Mouse (Mus musculus): Measurements from ENCODE around the gene Zfp800. TPM values are rescaled to one million over a fixed set of nuclear protein-coding genes. Genes with fewer than 3 reads are reported as not detected.

The Zfp800 gene
- polyA plus RNA-seq, 2 experiments: 7.1 to 19.5 TPM

DNA sequence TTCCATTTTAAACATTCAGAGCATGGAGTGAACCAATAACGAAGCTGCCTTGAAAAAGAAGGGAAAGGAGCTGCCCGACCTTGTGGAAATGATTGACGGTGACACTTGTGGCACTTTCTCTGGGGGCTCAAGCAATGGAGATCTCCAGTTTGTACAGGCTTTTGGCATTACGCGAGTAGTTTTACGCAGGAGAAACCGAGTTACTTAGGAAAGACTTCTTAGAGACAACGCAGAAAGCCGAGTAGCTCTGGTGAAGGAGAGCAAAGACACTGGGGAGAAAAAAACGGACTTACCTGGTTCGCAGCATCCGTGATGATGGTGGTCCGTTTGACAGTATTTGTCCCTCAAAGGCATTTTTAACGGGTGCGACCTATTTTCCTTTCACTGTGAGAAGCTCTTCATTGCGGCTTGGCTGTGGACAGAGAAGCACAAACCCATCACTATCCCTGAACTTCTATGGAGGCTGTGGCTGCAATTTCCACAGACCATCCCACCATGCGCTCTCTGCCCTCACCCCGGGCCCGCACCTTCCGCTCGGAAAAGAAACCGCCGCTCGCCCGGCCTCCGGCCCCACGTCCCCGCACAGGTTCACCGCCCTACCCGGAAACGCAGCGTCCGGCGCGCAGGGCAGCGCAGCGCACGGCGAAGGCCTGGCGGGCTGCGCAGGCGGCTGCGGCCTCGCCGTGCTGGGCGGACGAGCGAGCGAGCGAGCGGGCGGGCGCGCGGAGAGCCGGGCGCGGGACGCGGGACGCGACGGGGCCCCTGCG lies 137.2 kb downstream of the Zfp800 start:
- peak overlapping the region; percentile 89 for H3K4me2 ChIP-seq (replicated peaks; ENCODE audit: low read depth, low read length, severe bottlenecking)
- H3K36me3 ChIP-seq (ENCODE audit: control insufficient read depth, insufficient read depth, low read length): peaks cover 7% of the 10 kb centered on the region; the same call in 1 of the 2 replicates
- H3K4me1 ChIP-seq (ENCODE audit: control insufficient read depth, insufficient read depth, low read length): peaks cover 8% of the 10 kb centered on the region; the same call in 1 of the 2 replicates
- peak overlapping the region; percentile 78; the same call in 1 of the 2 replicates for H3K27ac ChIP-seq (replicated peaks; ENCODE audit: low read depth, low read length)
- TF ChIP-seq POLR2A (IDR thresholded peaks at IDR 0.05; ENCODE audit: borderline replicate concordance, extremely low read depth, insufficient read depth, insufficient read length): no peak
- no peaks in the 10 kb centered on the region for H3K27me3 ChIP-seq (ENCODE audit: control insufficient read depth, insufficient read depth, low read length)
- H3K9ac ChIP-seq (ENCODE audit: low read depth, low read length, severe bottlenecking): peak overlapping the region; percentile 74
- peak overlapping the region; percentile 85 for H3K4me3 ChIP-seq (replicated peaks; ENCODE audit: low read length)
- ATAC-seq (ENCODE audit: low FRiP score, low read depth) (peak; percentile 17; the same call in 1 of the 2 replicates), DNase-seq (ENCODE audit: low spot score) (no peak)
- H3K9me3 ChIP-seq (ENCODE audit: control insufficient read depth, low read length): no peaks in the 10 kb centered on the region
- 1% methylated on average over 48 of the region's 64 CpGs for WGBS

DNA sequence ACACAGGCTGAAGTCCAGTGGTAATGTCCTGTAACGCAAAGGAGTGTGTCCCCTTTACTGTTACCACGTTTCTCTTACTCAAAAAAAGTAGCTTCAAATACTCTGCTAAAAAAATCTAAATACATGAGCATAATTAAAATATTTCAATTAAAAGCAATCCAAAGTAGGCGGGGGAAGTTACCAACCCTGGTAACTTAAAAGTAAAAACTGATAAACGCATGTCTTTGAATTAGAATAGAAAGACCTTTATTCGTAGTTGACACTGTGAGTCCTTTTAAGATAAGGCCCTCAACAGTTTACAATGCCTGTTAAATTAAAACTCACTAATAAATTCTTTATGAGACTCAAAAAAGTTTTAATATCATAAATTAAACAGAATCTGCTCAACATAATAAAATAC lies 138.1 kb downstream of the Zfp800 start:
- peaks cover 8% of the 10 kb centered on the region; the same call in 1 of the 2 replicates for H3K4me1 ChIP-seq (ENCODE audit: control insufficient read depth, insufficient read depth, low read length)
- TF ChIP-seq POLR2A (IDR thresholded peaks at IDR 0.05; ENCODE audit: borderline replicate concordance, extremely low read depth, insufficient read depth, insufficient read length): no peak
- no peak overlapping the region for H3K9ac ChIP-seq (ENCODE audit: low read depth, low read length, severe bottlenecking)
- no peaks in the 10 kb centered on the region for H3K27me3 ChIP-seq (ENCODE audit: control insufficient read depth, insufficient read depth, low read length)
- 86% methylated on average over 5 of the region's 5 CpGs for WGBS
- peaks cover 7% of the 10 kb centered on the region; the same call in 1 of the 2 replicates for H3K36me3 ChIP-seq (ENCODE audit: control insufficient read depth, insufficient read depth, low read length)
- no peaks in the 10 kb centered on the region for H3K9me3 ChIP-seq (ENCODE audit: control insufficient read depth, low read length)
- H3K27ac ChIP-seq (replicated peaks; ENCODE audit: low read depth, low read length): no peak overlapping the region
- no peak overlapping the region for H3K4me2 ChIP-seq (replicated peaks; ENCODE audit: low read depth, low read length, severe bottlenecking)
- ATAC-seq (ENCODE audit: low FRiP score, low read depth) (no peak), DNase-seq (ENCODE audit: low spot score) (no peak)
- H3K4me3 ChIP-seq (replicated peaks; ENCODE audit: low read length): no peak overlapping the region

- Histone ChIP-seq H3K9me3 (ENCODE audit: control insufficient read depth, low read length) (no peaks in the 10 kb centered on the region), H3K4me3 (replicated peaks; ENCODE audit: low read length) (no peak overlapping the region), H3K27me3 (ENCODE audit: control insufficient read depth, insufficient read depth, low read length) (no peaks in the 10 kb centered on the region), H3K36me3 (ENCODE audit: control insufficient read depth, insufficient read depth, low read length) (peaks cover 12% of the 10 kb centered on the region; the same call in 1 of the 2 replicates), H3K27ac (replicated peaks; ENCODE audit: low read depth, low read length) (no peak overlapping the region), H3K4me2 (replicated peaks; ENCODE audit: low read depth, low read length, severe bottlenecking) (no peak overlapping the region), H3K9ac (ENCODE audit: low read depth, low read length, severe bottlenecking) (no peak overlapping the region), H3K4me1 (ENCODE audit: control insufficient read depth, insufficient read depth, low read length) (peaks cover 8% of the 10 kb centered on the region; the same call in 1 of the 2 replicates)
- no peak for ATAC-seq (ENCODE audit: low FRiP score, low read depth)
- no peak for DNase-seq (ENCODE audit: low spot score)
- 70% methylated on average over 1 of the region's 1 CpGs for WGBS
- TF ChIP-seq POLR2A (IDR thresholded peaks at IDR 0.05; ENCODE audit: borderline replicate concordance, extremely low read depth, insufficient read depth, insufficient read length): no peak
These were observed 139.4 kb downstream of the Zfp800 start for GRCm38 (mm10) chr6:28258440-28258839.

DNA sequence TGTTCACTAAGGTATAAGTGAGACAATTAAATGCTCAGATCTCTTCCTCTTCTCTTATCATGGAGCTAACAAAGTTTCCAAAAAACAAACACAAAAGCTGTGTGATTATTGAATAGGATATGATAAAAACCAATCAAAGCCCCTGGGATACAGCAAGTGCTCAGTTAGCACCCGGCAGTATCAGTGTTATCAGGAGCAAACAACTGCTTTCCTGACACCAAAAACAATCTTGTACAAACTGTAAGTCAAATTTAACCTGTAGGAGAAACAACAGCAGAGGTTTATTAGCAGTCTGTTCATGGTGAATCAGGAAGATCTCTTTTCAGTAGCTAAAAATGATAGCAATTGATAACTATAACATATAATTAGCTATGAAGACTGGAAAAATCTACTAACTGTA lies 140.0 kb downstream of the Zfp800 start:
- ATAC-seq (ENCODE audit: low FRiP score, low read depth) (no peak), DNase-seq (ENCODE audit: low spot score) (no peak)
- peaks cover 8% of the 10 kb centered on the region; the same call in 1 of the 2 replicates for H3K4me1 ChIP-seq (ENCODE audit: control insufficient read depth, insufficient read depth, low read length)
- peaks cover 16% of the 10 kb centered on the region; the same call in 1 of the 2 replicates for H3K36me3 ChIP-seq (ENCODE audit: control insufficient read depth, insufficient read depth, low read length)
- H3K4me3 ChIP-seq (replicated peaks; ENCODE audit: low read length): no peak overlapping the region
- no peak overlapping the region for H3K9ac ChIP-seq (ENCODE audit: low read depth, low read length, severe bottlenecking)
- H3K9me3 ChIP-seq (ENCODE audit: control insufficient read depth, low read length): no peaks in the 10 kb centered on the region
- H3K4me2 ChIP-seq (replicated peaks; ENCODE audit: low read depth, low read length, severe bottlenecking): no peak overlapping the region
- no peak overlapping the region for H3K27ac ChIP-seq (replicated peaks; ENCODE audit: low read depth, low read length)
- no peak for TF ChIP-seq POLR2A (IDR thresholded peaks at IDR 0.05; ENCODE audit: borderline replicate concordance, extremely low read depth, insufficient read depth, insufficient read length)
- 95% methylated on average over 1 of the region's 1 CpGs for WGBS
- no peaks in the 10 kb centered on the region for H3K27me3 ChIP-seq (ENCODE audit: control insufficient read depth, insufficient read depth, low read length)

DNA sequence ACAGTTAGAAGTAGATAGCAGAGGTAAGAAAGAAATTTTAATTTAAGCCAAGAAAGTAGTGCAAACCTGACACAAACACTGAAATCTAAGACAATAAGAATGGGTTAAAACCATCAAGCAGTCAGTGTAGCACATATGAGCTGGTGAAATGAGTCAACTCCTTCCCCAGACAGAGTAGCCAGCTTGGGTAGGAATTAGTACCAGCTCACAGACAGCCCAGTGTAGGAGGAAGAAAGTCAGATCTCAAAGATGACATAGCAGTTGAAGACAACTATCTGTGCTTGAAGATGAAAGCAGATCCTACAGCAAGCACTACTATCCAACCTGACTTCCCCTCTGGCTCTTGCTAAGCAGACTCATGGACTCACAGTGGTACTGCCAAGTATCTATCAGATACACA lies 145.0 kb downstream of the Zfp800 start:
- peaks cover 23% of the 10 kb centered on the region; the same call in 1 of the 2 replicates for H3K36me3 ChIP-seq (ENCODE audit: control insufficient read depth, insufficient read depth, low read length)
- H3K9ac ChIP-seq (ENCODE audit: low read depth, low read length, severe bottlenecking): no peak overlapping the region
- H3K27ac ChIP-seq (replicated peaks; ENCODE audit: low read depth, low read length): no peak overlapping the region
- TF ChIP-seq POLR2A (IDR thresholded peaks at IDR 0.05; ENCODE audit: borderline replicate concordance, extremely low read depth, insufficient read depth, insufficient read length): no peak
- no peaks in the 10 kb centered on the region for H3K4me1 ChIP-seq (ENCODE audit: control insufficient read depth, insufficient read depth, low read length)
- H3K4me3 ChIP-seq (replicated peaks; ENCODE audit: low read length): no peak overlapping the region
- no peak for DNase-seq (ENCODE audit: low spot score)
- H3K27me3 ChIP-seq (ENCODE audit: control insufficient read depth, insufficient read depth, low read length): no peaks in the 10 kb centered on the region
- no peaks in the 10 kb centered on the region for H3K9me3 ChIP-seq (ENCODE audit: control insufficient read depth, low read length)
- no peak for ATAC-seq (ENCODE audit: low FRiP score, low read depth)
- no peak overlapping the region for H3K4me2 ChIP-seq (replicated peaks; ENCODE audit: low read depth, low read length, severe bottlenecking)

Measured in limb, embryonic 14.5 days (tissue).